Mouse (Mus musculus) skeletal muscle tissue, adult 2 months (tissue): Measurements from ENCODE around the gene Babam1.
A peak's percentile ranks its signal among the peaks of the same experiment; 100 is the strongest.

ENCODE experiments used
- DNase-seq: peaks from one replicate; pipeline ENCODE4 v3.0.0-alpha.2; 2012; ENCODE audit warnings: low read depth, low spot score

Babam1 gene

DNA sequence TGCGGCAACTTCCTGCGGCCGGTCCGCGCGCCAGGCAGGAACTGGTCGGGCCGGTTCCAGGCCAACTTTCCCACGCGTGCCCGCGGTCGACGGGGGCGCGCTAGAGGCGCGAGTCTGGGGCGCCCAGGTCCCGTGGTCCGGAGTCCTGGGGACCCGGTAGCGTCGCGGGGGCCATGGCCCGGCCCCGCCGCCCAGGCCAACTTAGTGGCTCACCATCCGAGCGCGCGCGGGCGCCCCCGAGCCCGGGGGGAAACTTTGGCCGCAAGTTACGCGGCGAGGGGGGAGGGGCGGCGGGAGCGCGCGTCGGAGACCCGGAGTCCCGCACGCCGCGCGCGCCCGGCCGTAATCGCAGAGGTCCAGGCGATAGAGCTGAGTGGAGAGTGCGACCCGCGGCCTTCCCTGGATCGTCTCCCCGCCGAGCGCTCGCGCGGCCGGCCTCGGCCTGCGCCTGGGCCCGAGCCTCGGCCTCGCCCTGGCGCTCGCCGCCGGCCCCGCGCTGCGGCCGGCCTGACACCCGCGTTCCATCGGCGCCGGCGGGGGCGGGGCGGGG is 15.2 kb upstream of the Babam1 start, which contains the start of gene Nr2f6:
Nr2f6 (minus strand) TSS at position 540 of the 550 bp plus-strand sequence.
- no peak for DNase-seq

DNA sequence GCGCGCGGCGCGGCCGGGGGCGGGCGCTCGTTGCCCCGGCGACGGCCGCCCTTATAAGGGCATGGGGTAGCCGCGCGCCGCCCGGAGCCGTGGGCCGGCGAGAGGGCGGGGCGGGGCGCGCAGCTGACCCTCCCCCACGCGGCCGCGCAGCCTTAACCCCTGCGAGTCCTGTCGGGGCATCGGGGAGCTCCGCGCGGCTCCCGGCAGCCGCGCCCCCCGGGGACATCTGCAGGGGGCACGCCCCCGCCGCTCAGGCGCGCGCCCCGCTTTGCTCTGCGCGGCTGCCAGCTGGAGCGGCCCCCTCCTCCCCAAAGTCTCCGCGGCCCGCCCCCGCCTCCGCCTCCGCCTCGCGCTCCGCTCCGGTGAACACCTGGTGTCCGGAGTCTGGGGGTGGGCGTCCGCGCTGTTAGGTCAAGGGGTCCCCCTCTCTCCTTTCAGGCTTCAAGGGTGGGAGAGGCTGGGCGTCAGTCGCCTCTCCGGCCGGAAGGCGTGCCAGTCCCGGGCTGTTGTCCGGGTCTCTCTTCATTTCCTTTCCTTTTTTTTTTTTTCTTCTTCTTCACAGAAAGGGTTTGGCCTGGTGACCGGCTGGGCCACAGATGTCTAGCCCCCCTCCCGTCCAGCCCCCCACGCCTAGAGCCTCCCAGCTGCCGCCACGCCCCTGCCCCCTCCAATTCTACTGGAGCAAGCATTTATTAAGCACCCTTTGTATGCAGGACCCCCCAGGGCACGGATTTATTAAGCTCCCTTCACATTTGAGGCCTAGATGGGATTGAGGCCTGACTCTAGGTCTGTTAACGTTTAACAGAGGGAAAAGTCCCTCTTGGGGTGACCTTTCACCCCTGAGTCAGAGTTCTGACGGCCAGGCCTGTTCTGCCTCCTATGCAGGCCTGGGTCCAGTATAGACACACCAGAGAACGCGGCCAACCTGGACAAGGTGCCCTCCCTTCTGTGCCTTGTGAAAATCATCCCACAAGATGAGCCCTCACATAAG is 14.4 kb upstream of the Babam1 start:
- peak; percentile 74 for DNase-seq

DNA sequence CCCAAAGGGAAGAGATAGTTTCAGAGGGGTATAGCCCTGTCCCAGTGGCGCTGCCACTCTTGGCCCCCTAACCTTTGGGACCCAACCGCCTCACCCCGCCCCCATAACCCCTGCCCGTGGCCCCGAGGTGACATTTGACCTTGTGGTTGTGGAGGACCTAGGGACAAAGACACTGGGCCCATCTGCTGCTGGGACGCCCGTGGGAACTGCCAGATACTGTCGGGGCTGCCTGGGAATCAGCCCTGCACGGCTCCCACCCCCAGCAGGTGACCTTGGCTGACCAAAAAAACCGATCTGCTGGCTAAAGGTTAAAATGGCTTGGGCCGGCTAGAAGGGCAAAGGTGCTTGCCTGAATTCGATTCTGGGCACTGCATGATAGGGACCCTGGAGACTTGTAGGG is 13.3 kb upstream of the Babam1 start:
- no peak for DNase-seq

DNA sequence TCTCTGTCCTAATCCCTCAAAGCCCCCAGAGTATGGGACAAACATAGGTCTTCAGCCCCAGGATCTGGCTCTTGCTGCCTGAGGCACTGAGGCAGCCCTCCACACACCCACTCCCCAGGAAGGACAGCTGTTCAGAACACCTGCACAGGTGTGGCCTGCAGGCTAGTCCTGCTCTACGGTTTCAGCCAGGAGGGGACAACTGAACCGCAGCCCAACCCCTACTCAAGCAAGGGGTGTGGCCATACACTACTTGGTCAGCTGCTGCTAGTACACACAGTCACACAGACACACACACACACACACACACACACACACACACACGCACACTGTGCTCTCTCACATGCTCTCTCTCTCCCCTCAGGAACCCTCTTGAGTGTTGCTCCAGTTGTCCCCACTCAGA is 12.8 kb upstream of the Babam1 start:
- DNase-seq = no peak

DNA sequence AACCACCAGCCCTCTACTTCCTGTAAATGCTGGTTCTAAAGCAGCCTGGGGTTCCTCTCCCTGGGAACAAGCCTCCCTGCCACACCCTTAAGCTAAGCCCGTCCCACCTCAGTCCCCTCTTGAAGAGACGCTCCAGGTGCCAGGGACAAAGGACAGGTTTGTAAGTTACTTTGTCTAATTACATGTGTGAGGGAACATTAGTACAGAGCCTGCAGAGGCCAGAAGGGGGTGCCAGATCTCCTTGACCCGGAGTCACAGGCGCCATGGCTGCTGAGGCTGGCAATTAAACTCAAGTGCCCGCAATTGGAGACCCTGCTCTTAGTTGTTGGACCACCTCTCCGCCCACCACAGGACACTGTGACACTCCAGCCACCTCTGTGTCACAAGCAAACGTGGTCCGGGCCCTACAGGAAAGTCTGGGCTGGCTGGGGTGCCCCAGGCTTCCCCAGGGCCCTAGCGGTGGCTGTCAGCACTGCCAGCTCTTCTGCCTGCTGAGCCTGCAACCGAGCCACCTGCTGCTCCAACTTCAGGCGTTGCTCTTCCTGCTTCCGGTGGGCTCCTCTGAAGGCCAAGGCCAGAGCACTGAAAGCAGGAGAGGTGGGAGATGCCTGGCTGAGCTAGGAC is 11.3 kb upstream of the Babam1 start:
- no peak for DNase-seq

DNA sequence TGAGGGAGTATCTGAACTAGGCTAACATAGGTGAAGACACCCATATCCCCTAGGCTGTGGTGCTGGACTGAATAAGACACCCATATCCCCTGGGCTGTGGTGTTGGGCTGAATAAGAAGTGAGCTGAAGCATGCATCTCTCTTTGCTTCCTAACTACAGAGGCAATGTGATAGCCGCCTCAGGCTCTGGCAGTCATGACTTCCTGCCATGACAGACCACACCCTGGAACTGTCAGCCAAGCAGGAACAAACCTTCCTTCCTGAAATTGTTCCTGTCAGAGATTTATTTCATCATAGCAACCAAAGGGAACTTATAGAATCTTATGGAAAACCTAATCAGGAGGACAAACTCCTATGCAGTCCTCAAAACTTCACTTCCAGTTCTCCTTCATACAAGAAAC is 8.4 kb upstream of the Babam1 start:
- no peak for DNase-seq

DNA sequence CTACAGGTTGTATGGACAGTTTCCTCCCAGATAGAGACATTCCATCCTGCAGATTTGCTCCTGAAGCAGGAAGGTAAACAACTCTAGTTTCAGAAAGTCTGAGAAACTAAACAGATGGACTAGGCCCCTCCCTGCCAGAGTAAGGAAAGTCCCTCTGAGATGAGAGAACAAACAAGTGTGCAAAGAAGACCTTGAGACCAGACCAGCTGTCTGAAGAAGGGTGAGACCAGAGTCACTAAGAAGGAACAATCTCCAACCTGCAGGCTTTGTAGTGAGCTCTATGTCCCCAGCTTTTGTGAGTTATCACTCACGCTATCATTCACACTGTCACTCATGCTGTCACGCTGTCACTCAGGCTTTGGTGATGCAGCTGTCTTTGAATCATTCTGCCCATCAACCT is 5.0 kb upstream of the Babam1 start:
- DNase-seq = no peak

DNA sequence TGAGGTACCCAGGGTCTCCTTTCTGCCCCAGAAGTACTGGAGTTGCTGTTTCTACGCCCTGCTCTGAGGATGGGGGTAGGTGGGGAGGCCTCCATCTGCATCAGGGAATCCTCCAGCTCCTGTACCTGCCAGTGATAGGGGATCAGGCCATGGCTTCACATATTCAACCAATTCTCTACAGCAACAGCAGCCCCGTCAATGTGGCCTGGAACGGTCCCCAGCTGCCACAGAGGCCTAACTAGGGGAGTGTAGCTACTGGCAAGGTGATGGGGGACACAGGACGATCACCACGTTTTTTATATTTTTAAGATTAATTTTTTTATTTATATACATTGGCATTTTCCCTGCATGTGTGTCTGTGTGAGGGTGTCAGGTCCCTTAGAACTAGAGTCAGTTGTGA is 4.3 kb upstream of the Babam1 start:
- DNase-seq = no peak

DNA sequence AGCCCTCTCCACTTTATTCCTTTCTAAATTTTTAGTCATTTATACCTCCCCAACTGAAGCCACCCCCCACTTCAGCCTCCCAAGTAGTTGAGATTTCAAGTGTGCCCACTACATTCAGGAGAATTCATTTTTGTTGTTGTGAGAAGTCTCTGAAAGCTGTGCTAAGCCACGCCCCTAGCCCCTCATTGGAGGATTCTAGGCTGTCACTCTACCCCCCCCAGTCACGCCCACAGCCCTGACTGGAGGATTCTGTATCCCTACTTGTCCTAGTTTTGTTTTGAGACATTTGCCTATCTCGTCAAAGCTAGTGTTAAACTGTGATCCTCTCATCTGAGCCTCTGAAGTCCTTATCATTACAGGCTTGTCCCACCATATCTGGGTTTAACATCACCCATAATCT is 3.8 kb upstream of the Babam1 start:
- no peak for DNase-seq

DNA sequence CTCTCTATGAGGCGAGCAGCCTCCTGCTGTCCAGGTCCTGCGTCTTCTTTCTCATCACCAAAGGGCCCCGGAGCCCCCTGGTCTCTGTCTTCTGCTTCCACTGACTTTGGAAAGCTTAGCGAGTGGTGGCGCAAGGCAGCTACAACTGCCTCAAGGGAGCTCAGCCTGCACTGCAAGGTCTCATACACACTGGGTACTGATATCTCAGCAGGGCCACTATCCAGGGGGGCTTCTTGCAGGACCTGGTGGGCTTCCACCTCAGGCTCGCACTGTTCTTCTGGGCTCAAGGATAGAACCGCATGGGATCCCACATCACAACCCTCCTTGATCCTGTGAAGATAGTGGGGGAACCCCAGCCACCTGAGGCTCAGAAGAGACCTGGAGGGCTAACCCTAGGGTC is 2.2 kb upstream of the Babam1 start:
- no peak for DNase-seq

DNA sequence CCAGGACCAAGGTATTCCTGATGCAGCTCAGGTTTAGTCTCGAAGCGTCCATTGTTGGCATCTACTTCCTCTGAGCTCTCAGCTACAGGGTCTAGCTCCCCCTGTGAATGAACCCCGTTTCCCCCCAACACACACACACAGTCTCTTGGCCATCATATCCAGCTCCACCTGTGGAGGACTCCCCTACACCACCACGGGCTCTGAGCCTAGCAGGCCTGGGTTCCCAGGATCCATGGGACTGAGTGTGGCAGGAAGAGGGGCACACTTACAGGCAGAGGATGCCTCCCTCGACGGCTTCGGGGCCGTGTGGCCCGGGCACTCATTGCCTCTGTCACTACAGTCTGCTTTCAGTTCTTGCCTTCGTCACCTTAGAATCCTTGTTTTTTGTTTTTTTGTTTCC is 1.6 kb upstream of the Babam1 start:
- no peak for DNase-seq

DNA sequence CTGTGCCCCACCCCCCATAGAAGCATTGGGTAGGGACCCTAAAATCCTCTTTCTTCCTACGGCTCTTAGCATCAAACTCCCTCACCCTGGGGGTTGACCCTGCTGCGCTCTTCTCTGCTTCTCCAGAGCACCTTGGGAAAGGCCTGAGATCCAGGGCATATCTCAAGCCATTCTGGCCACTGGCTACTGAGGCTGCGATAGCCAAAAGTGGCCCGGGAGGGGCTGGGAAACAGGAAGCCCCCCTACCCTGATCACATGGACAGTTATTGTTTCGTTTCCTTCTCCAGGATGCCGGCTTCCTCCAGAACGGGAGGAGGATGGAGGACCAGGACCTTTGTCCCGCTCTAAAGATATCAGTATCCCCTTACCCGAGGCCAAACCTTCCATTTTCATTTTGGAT is 1.0 kb upstream of the Babam1 start, which contains the start of gene Ushbp1:
Ushbp1 (minus strand) TSS at position 174 of the 400 bp plus-strand sequence.
- no peak for DNase-seq

DNA sequence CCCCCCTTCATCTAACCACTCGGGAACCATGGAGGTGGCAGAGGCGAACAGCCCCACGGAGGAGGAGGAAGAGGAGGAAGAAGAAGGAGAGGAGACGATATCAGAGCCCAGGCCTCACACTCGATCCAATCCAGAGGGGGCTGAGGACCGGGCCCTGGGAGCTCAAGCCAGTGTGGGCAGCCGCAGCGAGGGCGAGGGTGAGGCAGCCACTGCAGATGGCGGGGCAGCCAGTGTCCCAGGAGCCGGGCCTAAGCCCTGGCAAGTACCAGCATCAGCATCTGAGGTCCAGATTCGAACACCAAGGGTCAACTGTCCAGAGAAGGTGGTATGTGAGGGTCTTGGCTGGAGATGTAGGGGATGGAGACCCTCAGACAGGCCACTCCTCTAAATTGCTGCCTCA is 1.0 kb downstream of the Babam1 start:
- no peak for DNase-seq

DNA sequence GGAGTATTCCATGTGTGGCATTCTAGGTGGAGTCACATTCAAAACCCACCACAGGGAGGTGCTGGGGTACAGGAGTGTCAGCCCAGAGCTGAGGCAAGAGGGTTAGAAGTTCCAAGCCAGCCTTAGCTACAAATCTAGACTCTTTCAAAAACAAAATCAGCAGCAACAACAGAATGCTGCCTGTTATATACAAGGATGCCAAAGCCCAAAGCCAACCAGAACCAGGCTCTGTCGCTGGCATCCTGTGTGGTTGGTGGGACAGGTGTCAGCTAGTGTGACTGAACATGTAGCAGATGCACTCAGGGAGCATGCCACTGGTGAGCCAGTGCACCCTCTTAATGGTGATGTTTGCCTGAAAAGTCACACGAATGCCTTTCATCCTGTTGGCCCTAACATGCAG is 4.2 kb downstream of the Babam1 start:
- no peak for DNase-seq

DNA sequence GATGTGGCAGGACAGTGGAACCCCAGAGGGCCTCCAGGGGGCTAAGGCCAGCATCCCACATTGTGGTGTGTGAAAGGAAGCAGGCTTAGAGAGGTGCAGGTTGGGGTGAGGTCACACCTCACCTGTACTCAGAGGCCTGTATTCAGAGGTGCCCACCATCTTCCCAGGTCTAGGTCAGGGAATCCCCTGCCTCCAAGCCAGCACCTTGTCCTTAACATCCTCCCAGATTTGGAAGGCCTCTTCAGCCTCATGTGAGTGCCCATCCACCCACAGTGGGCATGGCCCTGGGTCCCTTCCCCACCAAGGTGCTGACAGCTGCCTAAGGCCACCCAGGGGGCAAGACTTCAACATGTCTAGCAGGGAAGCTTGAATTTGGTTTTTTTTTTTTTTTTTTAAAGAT is 4.8 kb downstream of the Babam1 start:
- DNase-seq = no peak

DNA sequence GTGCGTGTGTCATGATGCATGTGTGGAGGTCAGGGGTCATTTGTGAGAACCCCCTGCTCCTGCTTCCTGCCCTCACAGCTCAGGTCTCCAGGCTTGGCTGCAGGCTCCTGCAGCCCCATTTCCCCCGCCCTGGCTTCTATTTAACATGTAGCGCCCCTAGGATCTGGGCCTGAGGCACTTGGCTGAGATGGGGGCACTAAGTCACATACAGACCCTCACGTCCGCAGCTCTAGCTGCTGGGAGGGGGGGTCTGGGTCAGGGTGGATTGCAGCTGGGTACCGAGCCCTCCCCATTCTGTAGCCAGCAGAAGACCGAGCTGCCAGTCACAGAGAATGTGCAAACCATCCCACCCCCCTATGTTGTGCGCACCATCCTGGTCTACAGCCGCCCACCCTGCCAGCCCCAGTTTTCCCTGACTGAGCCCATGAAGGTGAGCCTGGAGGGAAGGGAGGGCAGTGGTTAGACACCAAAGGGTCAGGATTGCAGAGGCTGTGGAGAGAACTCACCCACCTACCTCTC is 5.8 kb downstream of the Babam1 start:
- no peak for DNase-seq

DNA sequence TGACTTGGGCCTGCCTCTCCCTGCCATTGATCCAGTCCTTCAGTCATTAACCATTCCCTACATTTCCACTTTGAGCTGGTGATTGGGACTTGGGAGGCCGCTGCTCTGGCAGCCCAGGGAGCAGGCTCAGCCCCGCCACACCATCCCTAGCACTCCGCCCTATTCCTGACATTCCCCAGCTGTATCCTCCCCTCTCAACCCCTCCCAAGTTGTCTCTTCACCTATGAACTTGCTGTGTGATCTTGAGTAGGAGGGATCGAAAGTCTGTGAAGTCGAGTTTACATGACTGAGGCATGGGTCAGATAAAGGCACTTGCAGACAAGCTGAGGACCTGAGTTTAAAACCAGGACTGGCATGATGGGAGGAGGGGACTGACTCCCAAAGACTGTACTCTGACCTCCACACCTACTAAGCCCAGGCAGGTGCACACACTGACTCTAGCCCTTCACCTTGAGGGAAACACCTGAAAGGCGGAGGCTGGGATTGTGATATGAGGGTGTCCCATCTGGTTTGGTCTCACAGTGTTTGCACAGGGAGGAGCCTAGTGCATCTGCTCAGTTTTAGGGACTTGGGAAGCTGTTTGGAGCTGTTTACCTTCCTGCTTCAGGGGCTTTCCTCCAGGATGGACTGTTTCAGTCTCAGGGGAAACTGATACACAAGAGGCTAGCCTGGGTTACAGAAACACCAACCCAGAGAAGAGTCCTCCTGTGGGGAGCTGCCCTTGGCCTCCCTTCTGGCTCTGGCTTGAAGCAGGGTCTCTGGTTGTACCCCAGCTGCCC is 6.6 kb downstream of the Babam1 start:
- no peak for DNase-seq

DNA sequence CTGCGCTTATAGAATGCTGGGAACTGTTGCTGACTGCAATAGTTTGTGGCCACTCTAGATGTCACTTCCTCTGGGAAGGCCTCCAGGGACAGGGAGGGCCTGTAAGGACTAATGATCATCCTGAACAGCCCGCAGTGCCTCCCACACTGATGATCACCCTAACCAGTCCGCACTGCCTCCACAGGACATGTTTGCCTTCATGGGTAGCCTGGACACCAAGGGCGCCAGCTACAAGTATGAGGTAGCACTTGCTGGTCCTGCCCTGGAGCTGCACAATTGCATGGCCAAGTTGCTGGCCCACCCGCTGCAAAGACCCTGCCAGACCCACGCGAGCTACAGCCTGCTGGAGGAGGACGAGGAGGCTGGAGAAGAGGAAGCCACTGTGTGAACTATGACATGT is 7.3 kb downstream of the Babam1 start:
- no peak for DNase-seq

DNA sequence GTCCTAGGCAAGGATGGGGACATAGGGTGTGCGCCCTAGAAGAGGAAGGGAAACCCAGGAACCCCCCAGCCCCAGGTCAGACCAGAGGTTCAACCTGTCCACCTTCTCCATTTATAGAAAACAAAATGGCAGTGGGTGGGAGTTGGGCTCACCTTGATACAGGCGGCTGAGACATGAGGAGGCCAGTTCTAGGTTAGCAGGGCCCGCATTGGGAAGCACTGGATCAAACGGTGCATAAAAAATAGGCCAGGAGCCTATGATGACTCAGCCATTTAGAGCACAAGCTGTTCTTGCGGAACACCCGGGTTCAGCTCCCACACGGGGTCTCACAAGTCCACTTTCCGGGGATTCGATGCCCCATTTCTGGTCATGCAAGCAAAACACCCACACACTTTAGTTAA is 8.3 kb downstream of the Babam1 start:
- no peak for DNase-seq

DNA sequence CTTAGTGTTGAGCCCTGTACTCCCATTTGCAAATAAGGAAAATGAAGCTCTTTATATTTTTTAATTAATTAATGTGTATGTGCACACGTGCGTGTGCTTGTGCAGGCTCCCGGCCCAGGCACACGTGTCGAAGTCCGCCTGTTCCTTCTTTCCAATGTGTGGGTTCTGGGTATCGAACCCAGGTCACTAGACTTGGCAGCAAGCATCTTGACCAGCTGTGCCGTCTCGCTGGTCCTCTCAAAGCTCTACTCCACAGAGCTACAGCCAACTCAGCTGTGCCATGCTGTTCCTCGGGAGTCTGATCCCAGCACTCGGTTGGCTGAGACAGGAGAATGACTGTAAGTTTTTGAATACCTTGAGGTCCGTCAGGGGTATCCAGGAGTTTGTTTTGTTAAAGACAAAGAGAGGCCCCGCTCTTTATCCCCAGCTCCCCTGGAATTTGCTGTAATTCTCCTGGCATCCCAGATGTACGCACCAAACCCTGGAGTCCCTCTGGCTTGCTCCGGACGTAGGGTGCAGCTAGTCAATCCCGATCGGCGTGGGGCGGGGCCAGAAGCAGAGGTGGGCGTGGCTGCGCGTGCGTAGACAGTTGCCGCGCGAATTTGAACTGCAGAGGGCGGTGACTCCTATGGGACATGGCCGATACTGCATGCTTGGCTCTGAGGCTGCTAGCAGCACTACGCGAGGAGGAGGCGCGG is 8.9 kb downstream of the Babam1 start, which contains the start of gene Ankle1:
Ankle1 (plus strand) TSS at position 610 of the 698 bp plus-strand sequence.
- DNase-seq = peak; percentile 86
